8 mouse cellular contexts compared by ENCODE assay signal in the genomic region with DNA sequence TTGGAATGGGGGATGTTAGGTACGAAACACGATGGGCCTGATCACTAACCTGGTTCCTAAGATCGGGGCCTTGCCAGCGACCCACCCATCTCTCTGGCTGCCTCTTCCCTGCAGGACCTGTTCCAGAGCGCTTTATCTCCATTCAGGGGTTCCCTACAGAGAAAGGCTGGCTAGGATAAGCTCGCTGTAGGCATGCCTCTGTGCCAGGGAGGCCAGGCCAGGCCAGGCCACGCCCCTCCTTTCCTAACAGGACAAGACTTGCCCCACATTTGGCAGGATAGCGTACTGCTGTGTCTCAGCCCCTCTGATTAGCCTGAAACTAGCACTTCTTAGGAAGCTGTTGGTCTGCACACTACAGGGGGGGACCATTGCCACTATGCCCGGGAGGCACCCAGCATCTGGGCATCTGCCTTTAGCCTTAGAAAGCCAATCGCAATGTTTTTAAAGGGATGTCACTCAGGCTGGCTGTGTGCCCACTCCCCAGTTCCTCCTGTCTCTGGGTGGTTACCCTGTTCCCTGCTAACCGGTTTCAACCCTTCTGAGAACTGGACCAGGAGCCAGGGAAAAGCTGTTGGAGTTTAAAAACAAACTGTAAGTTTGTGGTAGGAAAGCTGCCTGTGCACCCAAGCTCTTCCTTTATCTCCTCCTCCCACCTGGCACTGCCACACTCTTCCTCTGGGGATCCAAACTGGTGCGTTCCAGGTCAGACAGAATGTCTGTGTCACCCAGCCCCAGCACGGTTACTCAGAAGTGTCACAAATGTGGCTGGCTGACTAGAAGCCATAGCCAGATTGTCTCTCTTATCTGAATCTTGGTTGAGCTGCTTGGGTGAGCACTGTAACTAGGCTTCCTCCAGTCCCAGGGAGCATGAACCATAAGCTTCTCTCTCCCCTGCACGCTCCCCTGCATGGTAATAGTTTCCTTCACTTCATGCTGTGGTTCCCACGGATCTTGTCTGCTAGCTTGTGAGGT. TPM values are rescaled to one million over a fixed set of nuclear protein-coding genes. Genes with fewer than 3 reads are reported as not detected.
DNase-seq lines count a peak whose midpoint lies in the region; ATAC-seq lines count a peak whose summit lies in the region.

No protein-coding gene starts in this region.

- H3K9me3 ChIP-seq in liver, embryonic 11.5 days (ENCODE audit: control insufficient read depth, low read length), result no peaks in the 10 kb centered on the region

- H3K36me3 ChIP-seq in liver, embryonic 11.5 days (ENCODE audit: control insufficient read depth, insufficient read depth, low read length), result no peaks in the 10 kb centered on the region

- 0 out of 2 replicates have a peak overlapping the region, but pooled peaks have one; percentile 16 for H3K9ac ChIP-seq in liver, embryonic 11.5 days (ENCODE audit: low read depth, low read length)

- peak overlapping the region; percentile 4 for H3K4me2 ChIP-seq in liver, embryonic 11.5 days

- peaks cover 58% of the 10 kb centered on the region for H3K4me1 ChIP-seq in liver, embryonic 11.5 days (replicated peaks; ENCODE audit: control insufficient read depth, insufficient read depth, low read length)

- peak; percentile 62 for DNase-seq in adrenal gland, adult 2 months
- DNase-seq in adrenal gland, postnatal 4 days (ENCODE audit: low spot score in 2 of 2), result no peak
- DNase-seq in retina, postnatal 1 day, result peak; percentile 57
- DNase-seq in retina, embryonic 14.5 days (ENCODE audit: low spot score), result no peak
- DNase-seq in heart, postnatal 25 days (ENCODE audit: low spot score), result peak; percentile 54
- no peak for DNase-seq in liver, embryonic 11.5 days (ENCODE audit: low spot score)
- peak; percentile 64 to 78 for DNase-seq in spleen, postnatal 36 days (ENCODE audit: low spot score in 2 of 2)
- DNase-seq in thymus, adult 18-20 months, result no peak

- H3K4me3 ChIP-seq in liver, embryonic 11.5 days (ENCODE audit: low read depth, low read length), result no peak overlapping the region

- no peaks in the 10 kb centered on the region for H3K27me3 ChIP-seq in liver, embryonic 11.5 days (replicated peaks; ENCODE audit: control insufficient read depth, insufficient read depth, low read length)

- intact Hi-C loops in heart, postnatal 25 days (cut with DNase I), result loop anchor here (2.0 kb wide), 2 partner anchors 20 to 70 kb away; partner anchors contain the start of gene Ccdc88c

- WGBS in liver, embryonic 11.5 days, result 58% methylated on average over 15 of the region's 15 CpGs

- ATAC-seq in liver, embryonic 11.5 days (replicated peaks; ENCODE audit: low FRiP score), result peak; percentile 45

- peak overlapping the region; percentile 47 for H3K27ac ChIP-seq in liver, embryonic 11.5 days (ENCODE audit: low read depth, low read length)

RNA-seq across cellular contexts. Expression of gene Gpr68, which starts 50.9 kb away (rescaled TPM):
- 1 to 10 TPM in 1 of 2 experiments, under 1 TPM in 1; 0.52 to 1.2 TPM for total RNA-seq in adrenal gland, adult 2 months (2021)
- 1.4 and 2.1 TPM in 2 replicates for polyA plus RNA-seq in adrenal gland, adult 2 months (2012; rRNA removed)
- total RNA-seq in adrenal gland, postnatal 4 days (2021), result 1 to 10 TPM; 2.5 to 2.8 TPM
- total RNA-seq in heart, postnatal 25 days (2021), result under 1 TPM; 0.23 to 0.92 TPM
- polyA plus RNA-seq in liver, embryonic 11.5 days (2014; fragmentation: Nextera tagmentation; extraction: Ambion mirVana), result 0.10 and 0.17 TPM in 2 replicates

Comparison
In these comparisons a context has a peak if more than half of its experiments do, and no peak if none do; other contexts are left out.
1. DNase-seq: peak in adrenal gland, adult 2 months (single experiment), retina, postnatal 1 day (single experiment), heart, postnatal 25 days (single experiment) and spleen, postnatal 36 days (2 of 2); none in adrenal gland, postnatal 4 days (0 of 2), retina, embryonic 14.5 days (single experiment), liver, embryonic 11.5 days (single experiment) and thymus, adult 18-20 months (0 of 2).